Mouse (Mus musculus) midbrain, embryonic 12.5 days (tissue): ENCODE measurements at regions not wholly inside any gene's neighbourhood (a gene's known extent, or its start where the extent isn't known, plus 50 kb on each side); places are given as distances from the start of the nearest gene placed in this dataset.
A peak's percentile ranks its signal among the peaks of the same experiment; 100 is the strongest.

Source experiments
- ATAC-seq: fragments of 200-750 bp; cut with Nextera tagmentation; 2 replicates; pipeline ENCODE4 v1.8.0; 2017; ENCODE audit warnings: low read depth, moderate TSS enrichment, moderate library complexity; ENCODE audit not compliant: low FRiP score
- H3K27ac ChIP-seq: fragments of 300-500 bp; sonication (generic); replicated peaks from 2 replicates; pipeline ENCODE4 v1.5.1; 2016; ENCODE audit warnings: mild to moderate bottlenecking
- H3K27me3 ChIP-seq: fragments of 300-500 bp; sonication (generic); 2 replicates; pipeline ENCODE4 v1.6.1; 2016; ENCODE audit warnings: mild to moderate bottlenecking
- H3K36me3 ChIP-seq: fragments of 300-500 bp; sonication (generic); 2 replicates; pipeline ENCODE4 v1.6.1; 2016
- H3K4me1 ChIP-seq: fragments of 300-500 bp; sonication (generic); 2 replicates; pipeline ENCODE4 v1.6.1; 2016
- H3K4me2 ChIP-seq: fragments of 300-500 bp; sonication (generic); replicated peaks from 2 replicates; pipeline ENCODE4 v1.6.1; 2016; ENCODE audit warnings: mild to moderate bottlenecking, moderate library complexity
- H3K4me3 ChIP-seq: fragments of 300-500 bp; sonication (generic); 2 replicates; pipeline ENCODE4 v1.5.1; 2016; ENCODE audit warnings: mild to moderate bottlenecking
- H3K9ac ChIP-seq: fragments of 300-500 bp; sonication (generic); replicated peaks from 2 replicates; pipeline ENCODE4 v1.6.1; 2016; ENCODE audit warnings: mild to moderate bottlenecking, moderate library complexity
- H3K9me3 ChIP-seq: fragments of 300-500 bp; sonication (generic); 2 replicates; pipeline ENCODE4 v1.6.1; 2016; ENCODE audit warnings: mild to moderate bottlenecking
- WGBS: fragments of 180-500 bp; shearing (Covaris S2); methylation state at CpG from one replicate; pipeline ENCODE4 v1.1.7; 2016; 5-methylcytosine and 5-hydroxymethylcytosine counted together

DNA sequence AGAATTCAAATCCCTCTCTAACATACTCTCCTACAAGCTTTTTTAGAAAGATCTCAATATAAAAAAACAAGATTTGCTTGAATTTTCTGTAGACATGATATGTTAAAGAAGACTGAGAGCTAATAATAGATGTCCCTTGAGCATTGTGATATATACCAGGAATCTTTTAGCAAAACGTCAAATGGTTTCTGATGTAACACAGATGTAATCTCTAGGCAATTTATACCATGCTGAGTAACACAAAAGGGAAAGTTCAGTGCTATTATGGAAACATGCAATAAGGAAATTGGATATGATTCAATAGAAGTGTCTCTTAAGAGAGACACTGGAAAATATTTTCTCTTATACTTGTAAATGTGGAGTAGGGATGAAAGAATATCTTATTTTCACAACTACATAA lies 434.8 kb upstream of the Fsip2 start:
- Histone ChIP-seq H3K36me3 (no peaks in the 10 kb centered on the region), H3K27ac (no peak overlapping the region), H3K4me3 (no peak overlapping the region), H3K9me3 (no peaks in the 10 kb centered on the region), H3K9ac (no peak overlapping the region), H3K4me2 (no peak overlapping the region), H3K27me3 (no peaks in the 10 kb centered on the region), H3K4me1 (no peaks in the 10 kb centered on the region)
- ATAC-seq, result no peak
- 40% methylated on average over 1 of the region's 1 CpGs for WGBS

DNA sequence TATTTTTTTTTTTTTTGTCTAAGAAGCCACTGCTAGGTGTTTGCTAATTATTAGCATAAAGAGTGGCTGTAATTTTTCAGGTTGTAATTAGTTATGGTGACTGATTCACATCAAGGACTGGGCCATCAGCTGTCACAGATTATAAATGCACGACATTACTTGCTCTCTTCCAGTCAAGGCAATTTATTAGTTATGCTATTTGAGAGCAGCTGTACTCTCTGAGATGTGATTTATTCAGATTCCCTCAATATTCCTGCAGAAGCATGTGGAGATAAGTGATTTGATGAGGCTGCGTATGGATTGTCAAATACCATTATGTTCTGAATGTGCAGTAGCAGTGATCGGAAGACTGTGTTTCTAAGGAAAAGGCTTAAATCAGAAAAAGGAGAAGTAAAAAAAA lies 428.3 kb upstream of the Fsip2 start:
- Histone ChIP-seq H3K9ac (no peak overlapping the region), H3K4me2 (no peak overlapping the region), H3K4me3 (no peak overlapping the region), H3K27ac (no peak overlapping the region), H3K27me3 (no peaks in the 10 kb centered on the region), H3K36me3 (no peaks in the 10 kb centered on the region), H3K4me1 (no peaks in the 10 kb centered on the region), H3K9me3 (no peaks in the 10 kb centered on the region)
- WGBS, result 71% methylated on average over 3 of the region's 3 CpGs
- ATAC-seq, result peak; percentile 68

DNA sequence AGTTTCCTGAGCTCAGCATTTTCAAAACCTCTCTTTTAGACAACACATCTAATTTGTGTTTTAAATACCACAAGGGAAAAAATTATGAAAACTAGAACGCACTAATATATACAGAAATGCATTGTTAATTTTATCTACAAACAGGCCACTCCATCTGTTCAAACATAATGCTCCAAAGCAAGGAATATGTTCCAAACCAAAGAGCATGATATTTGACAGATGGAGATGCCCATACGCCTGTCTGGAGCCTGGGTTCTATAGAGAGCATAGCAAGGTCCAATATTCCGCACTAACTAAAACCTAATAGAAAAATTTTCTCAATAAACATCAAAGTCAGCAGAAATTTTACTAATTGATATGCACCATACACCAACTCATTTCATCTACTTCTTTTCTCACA lies 423.5 kb upstream of the Fsip2 start:
- Histone ChIP-seq H3K27ac (no peak overlapping the region), H3K4me2 (no peak overlapping the region), H3K9ac (no peak overlapping the region), H3K4me1 (no peaks in the 10 kb centered on the region), H3K9me3 (no peaks in the 10 kb centered on the region), H3K4me3 (no peak overlapping the region), H3K36me3 (no peaks in the 10 kb centered on the region), H3K27me3 (no peaks in the 10 kb centered on the region)
- WGBS, result 89% methylated on average over 3 of the region's 3 CpGs
- no peak for ATAC-seq

DNA sequence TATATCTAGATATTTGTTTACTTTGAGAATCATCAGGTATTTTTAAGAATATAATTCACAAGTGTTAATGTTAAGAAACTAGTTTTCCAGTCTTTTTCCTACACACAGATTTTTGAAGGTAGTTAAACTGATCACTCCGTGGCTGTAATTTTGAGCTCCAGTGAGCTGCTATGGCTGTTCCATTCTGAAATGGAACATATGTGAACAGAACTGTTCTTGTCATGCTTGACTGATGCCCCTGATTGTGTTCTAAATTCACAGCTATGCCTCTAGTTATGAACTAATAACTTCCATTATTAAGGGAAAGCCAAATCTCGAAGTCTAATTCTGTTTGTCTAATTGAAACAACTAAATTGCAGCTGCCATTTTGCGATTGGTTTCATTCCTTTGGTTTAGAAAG lies 404.5 kb upstream of the Fsip2 start:
- Histone ChIP-seq H3K27me3 (no peaks in the 10 kb centered on the region), H3K27ac (no peak overlapping the region)
- no peak for ATAC-seq

DNA sequence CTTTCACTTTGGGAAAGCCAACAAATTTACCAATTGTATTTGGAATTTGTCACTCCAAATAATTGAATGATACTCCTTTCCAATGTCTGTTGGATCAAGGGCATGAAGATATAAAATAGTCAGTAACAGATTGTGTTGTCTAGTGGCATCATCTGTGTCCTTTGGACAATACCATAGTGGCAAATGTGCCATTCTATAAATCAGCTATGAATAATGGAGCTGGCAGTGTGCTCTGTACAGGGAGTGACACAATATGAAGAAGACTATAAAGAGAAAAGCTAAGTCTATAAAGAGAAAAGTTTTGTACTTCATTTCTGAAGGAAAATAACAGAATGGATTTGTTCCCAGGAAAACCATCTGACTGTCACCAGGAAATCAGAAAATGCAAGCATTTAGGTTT lies 402.8 kb upstream of the Fsip2 start:
- Histone ChIP-seq H3K9me3 (no peaks in the 10 kb centered on the region), H3K4me3 (no peak overlapping the region), H3K4me1 (no peaks in the 10 kb centered on the region), H3K4me2 (no peak overlapping the region), H3K27ac (no peak overlapping the region), H3K36me3 (no peaks in the 10 kb centered on the region), H3K9ac (no peak overlapping the region), H3K27me3 (no peaks in the 10 kb centered on the region)
- no peak for ATAC-seq

More for the DNA sequence above, 404.5 kb upstream of the Fsip2 start:
- H3K36me3 ChIP-seq, result no peaks in the 10 kb centered on the region
- WGBS, result 82% methylated on average over 3 of the region's 3 CpGs
- H3K4me1 ChIP-seq, result no peaks in the 10 kb centered on the region
- H3K9ac ChIP-seq, result no peak overlapping the region
- no peaks in the 10 kb centered on the region for H3K9me3 ChIP-seq
- H3K4me3 ChIP-seq, result no peak overlapping the region
- H3K4me2 ChIP-seq, result no peak overlapping the region

DNA sequence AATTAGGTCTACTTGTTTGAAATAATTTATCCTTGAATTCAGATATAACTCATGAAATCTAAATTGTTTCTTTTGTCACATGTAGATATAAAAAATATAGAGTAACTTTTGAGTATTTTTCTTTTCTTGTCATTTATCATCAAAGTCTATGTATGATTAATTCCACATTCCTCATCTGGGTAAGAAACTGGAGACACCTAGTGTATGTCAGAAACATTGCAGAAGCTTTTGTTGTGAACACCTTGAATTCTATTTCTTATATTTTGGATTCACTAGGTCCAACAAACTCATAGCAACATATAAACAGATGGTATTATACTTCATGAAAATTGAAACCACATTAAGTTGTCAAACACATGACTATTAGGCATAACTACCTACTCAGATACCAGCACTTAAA lies 373.1 kb upstream of the Fsip2 start:
- Histone ChIP-seq H3K27ac (no peak overlapping the region), H3K4me1 (no peaks in the 10 kb centered on the region), H3K4me2 (no peak overlapping the region), H3K9ac (no peak overlapping the region), H3K36me3 (no peaks in the 10 kb centered on the region), H3K9me3 (no peaks in the 10 kb centered on the region), H3K4me3 (no peak overlapping the region), H3K27me3 (no peaks in the 10 kb centered on the region)
- no peak for ATAC-seq

DNA sequence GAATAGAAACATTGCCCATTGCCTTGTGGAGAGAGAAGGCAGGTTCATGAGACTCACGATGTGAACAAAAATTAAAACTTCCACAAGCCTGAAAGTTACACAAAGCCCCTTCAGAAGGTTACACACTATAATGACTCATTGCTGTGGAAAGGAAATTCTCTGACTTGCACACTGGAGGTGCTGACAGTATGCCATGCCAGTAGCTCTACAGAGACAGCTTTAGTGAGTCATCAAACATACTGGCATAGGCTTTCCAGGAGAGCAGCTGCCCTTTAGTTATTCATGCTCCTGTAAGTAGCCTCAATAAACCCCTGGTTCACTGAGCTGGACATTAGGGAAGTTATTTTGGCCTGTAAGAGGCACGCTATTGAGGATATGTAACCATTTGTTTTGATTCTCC lies 371.3 kb upstream of the Fsip2 start:
- no peaks in the 10 kb centered on the region for H3K27me3 ChIP-seq
- H3K4me2 ChIP-seq, result no peak overlapping the region
- H3K36me3 ChIP-seq, result no peaks in the 10 kb centered on the region
- no peak overlapping the region for H3K27ac ChIP-seq
- H3K4me1 ChIP-seq, result no peaks in the 10 kb centered on the region
- no peak overlapping the region for H3K4me3 ChIP-seq
- no peak overlapping the region for H3K9ac ChIP-seq
- no peak for ATAC-seq
- H3K9me3 ChIP-seq, result no peaks in the 10 kb centered on the region
- 83% methylated on average over 2 of the region's 2 CpGs for WGBS

DNA sequence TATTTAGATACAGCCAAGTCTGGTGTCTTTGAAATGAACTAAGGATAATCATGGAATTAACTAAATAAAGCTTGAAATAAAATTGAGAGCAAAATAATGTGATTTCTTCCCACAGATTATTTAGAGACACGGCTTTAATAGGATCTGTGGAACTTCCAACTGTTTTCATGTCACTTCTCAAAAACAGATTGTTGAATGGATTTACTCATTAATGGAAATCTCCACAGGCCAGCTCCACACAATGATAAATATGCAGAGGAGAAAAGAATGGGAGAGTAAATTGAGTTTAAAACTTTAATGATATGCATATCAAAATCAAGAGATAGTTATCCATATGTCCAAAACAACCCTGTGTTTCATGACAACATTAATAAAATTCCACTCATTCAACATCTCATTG lies 369.6 kb upstream of the Fsip2 start:
- no peak overlapping the region for H3K4me2 ChIP-seq
- no peak overlapping the region for H3K4me3 ChIP-seq
- no peaks in the 10 kb centered on the region for H3K4me1 ChIP-seq
- no peaks in the 10 kb centered on the region for H3K36me3 ChIP-seq
- no peaks in the 10 kb centered on the region for H3K27me3 ChIP-seq
- H3K27ac ChIP-seq, result no peak overlapping the region
- peak; percentile 59; the same call in 1 of the 2 replicates for ATAC-seq
- 46% methylated on average over 1 of the region's 1 CpGs for WGBS
- H3K9ac ChIP-seq, result no peak overlapping the region
- H3K9me3 ChIP-seq, result no peaks in the 10 kb centered on the region

DNA sequence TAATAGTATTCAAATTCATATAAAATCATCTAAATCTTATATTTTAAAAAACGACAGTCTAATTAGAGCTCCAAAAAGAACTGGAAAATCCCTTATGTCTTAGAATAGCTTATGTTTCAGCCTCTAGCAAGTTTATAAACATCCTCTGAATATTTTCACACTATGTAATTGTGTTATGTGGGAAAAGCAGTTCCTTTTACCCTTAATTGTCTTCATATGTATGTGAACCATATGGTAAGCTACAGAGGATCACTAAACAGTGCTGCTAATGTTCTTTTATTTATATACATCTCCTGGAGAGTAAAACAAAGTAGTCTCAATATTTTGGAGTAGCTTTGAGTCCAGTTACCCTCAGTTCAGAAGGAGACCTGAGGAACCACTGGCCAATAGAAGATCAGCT lies 363.8 kb upstream of the Fsip2 start:
- WGBS, result 88% methylated on average over 1 of the region's 1 CpGs
- Histone ChIP-seq H3K9ac (no peak overlapping the region), H3K27me3 (no peaks in the 10 kb centered on the region), H3K9me3 (no peaks in the 10 kb centered on the region), H3K36me3 (no peaks in the 10 kb centered on the region), H3K4me3 (no peak overlapping the region), H3K4me2 (no peak overlapping the region), H3K4me1 (no peaks in the 10 kb centered on the region), H3K27ac (no peak overlapping the region)
- ATAC-seq, result no peak

DNA sequence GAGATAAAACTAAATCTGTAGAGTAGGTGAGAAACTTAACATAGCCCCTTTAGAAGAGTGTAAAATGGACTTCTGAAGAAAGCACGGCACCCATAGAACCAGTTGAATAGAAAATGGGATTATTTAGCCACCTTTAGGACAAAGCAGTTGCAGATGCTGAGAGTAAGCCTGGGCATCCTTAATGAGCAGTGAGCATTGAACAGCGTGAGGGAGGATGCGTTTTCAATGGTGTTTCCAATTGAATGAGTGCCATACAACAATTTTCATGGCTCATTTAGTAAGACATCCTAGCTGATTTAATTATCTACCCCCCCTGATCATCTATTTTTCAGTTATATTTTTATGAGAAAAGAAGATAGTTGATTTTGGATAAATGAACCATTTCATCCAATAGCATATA lies 327.2 kb upstream of the Fsip2 start:
- peak; percentile 71; the same call in 1 of the 2 replicates for ATAC-seq
- Histone ChIP-seq H3K36me3 (no peaks in the 10 kb centered on the region), H3K27ac (no peak overlapping the region), H3K4me1 (no peaks in the 10 kb centered on the region), H3K4me2 (no peak overlapping the region), H3K4me3 (no peak overlapping the region), H3K27me3 (no peaks in the 10 kb centered on the region), H3K9me3 (no peaks in the 10 kb centered on the region), H3K9ac (no peak overlapping the region)
- 13% methylated on average over 3 of the region's 3 CpGs for WGBS

DNA sequence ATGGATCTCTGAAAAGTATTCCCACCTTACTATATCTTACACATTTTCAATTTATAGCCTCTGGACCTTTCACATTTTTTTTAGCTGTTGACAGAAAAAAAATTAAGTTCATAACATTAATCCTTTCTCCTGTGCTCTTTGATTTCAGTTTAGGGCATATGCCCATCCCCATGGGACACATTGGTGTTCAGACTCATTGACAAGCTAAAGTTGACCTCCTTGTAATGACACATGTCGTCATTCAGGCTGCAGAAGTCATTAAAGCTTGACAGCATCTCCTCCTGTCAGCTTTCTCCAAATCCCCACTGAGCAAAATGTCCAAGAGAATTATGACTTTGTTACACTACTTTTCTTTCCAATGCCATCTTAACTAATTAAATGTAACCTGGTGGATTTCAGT lies 322.9 kb upstream of the Fsip2 start:
- 0 out of 2 replicates have a peak, but pooled peaks have one; percentile 61 for ATAC-seq
- Histone ChIP-seq H3K9me3 (no peaks in the 10 kb centered on the region), H3K4me2 (no peak overlapping the region), H3K36me3 (no peaks in the 10 kb centered on the region), H3K27ac (no peak overlapping the region), H3K4me1 (no peaks in the 10 kb centered on the region), H3K27me3 (no peaks in the 10 kb centered on the region), H3K9ac (no peak overlapping the region), H3K4me3 (no peak overlapping the region)
- WGBS, result 35% methylated on average over 1 of the region's 1 CpGs

DNA sequence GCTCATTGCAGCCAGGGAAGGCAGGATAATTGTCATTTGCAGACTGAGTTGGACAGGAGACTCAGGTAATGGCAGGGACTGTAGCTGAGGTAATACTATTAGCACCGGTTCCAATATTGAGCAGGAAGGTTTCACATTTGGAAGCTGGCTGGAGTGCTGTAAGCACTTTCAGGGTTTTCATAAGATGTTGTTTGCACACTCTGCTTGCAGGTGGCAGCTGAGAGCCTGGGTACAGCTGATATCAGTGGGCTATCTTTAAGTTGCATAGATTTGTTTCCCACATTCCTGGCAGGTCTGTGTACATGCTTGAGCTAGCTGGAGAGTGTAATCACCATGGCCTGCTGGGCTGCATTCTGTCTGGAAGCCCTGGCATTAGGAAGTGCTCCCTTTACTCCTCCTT lies 299.0 kb upstream of the Fsip2 start:
- H3K4me2 ChIP-seq, result no peak overlapping the region
- WGBS, result 97% methylated on average over 1 of the region's 1 CpGs
- no peak for ATAC-seq
- H3K36me3 ChIP-seq, result no peaks in the 10 kb centered on the region
- no peaks in the 10 kb centered on the region for H3K9me3 ChIP-seq
- no peak overlapping the region for H3K27ac ChIP-seq
- no peaks in the 10 kb centered on the region for H3K4me1 ChIP-seq
- no peaks in the 10 kb centered on the region for H3K27me3 ChIP-seq
- no peak overlapping the region for H3K4me3 ChIP-seq
- H3K9ac ChIP-seq, result no peak overlapping the region
